ENCODE assay signal across 8 mouse cellular contexts in genomic region chr5:115118961-115119570, GRCm38 (mm10). TPM values are rescaled to one million over a fixed set of nuclear protein-coding genes. Genes with fewer than 3 reads are reported as not detected.
A peak's percentile ranks its signal among the peaks of the same experiment; 100 is the strongest.
DNase-seq lines count a peak whose midpoint lies in the region; ATAC-seq and TF ChIP-seq lines count a peak whose summit lies in the region.

Gene Acads, minus strand, starts transcription at chr5:115119346.

- peaks cover 48% of the 10 kb centered on the region for H3K36me3 ChIP-seq in heart, embryonic 10.5 days
- peaks cover 14% of the 10 kb centered on the region for H3K36me3 ChIP-seq in kidney, embryonic 14.5 days (ENCODE audit: control insufficient read depth, insufficient read depth, low read length)
- no peaks in the 10 kb centered on the region for H3K36me3 ChIP-seq in liver, embryonic 14.5 days (replicated peaks; ENCODE audit: control insufficient read depth, insufficient read depth, low read depth)
- H3K36me3 ChIP-seq in stomach, embryonic 16.5 days (ENCODE audit: control insufficient read depth, insufficient read depth, low read length), result peaks cover 10% of the 10 kb centered on the region

- DNase-seq in CD4-positive helper T cell, adult 2 months (ENCODE audit: low read depth, low spot score), result peak; percentile 88
- DNase-seq in adrenal gland, postnatal 4 days (ENCODE audit: low spot score in 2 of 2), result peak; percentile 69 to 76
- DNase-seq in heart, embryonic 10.5 days (ENCODE audit: low spot score), result peak; percentile 94
- peak; percentile 60 to 62 (median 61) for DNase-seq in liver, embryonic 14.5 days (ENCODE audit: low read depth in 3 of 3, low spot score in 3 of 3)
- peak; percentile 84 to 87 for DNase-seq in natural killer cell, adult 2 months (ENCODE audit: low spot score in 2 of 2)

- WGBS in heart, embryonic 10.5 days, result under 1% methylated on average over 39 of the region's 39 CpGs
- under 1% methylated on average over 39 of the region's 39 CpGs for WGBS in kidney, embryonic 14.5 days
- under 1% methylated on average over 39 of the region's 39 CpGs for WGBS in liver, embryonic 14.5 days (ENCODE audit: insufficient replicate concordance)
- under 1% methylated on average over 39 of the region's 39 CpGs for WGBS in stomach, embryonic 16.5 days

- peak within 1 kb of the TSS; percentile 73 for H3K4me2 ChIP-seq in kidney, embryonic 14.5 days (replicated peaks; ENCODE audit: low read depth, low read length)
- peak within 1 kb of the TSS; percentile 89 for H3K4me2 ChIP-seq in liver, embryonic 14.5 days (ENCODE audit: low read depth)
- H3K4me2 ChIP-seq in stomach, embryonic 16.5 days (ENCODE audit: low read depth, low read length), result peak within 1 kb of the TSS; percentile 81

- no peak for TF ChIP-seq CTCF in embryonic fibroblast, embryonic 13.5 days (IDR thresholded peaks at IDR 0.05; ENCODE audit: borderline replicate concordance, insufficient read depth, low read length)
- no peak for TF ChIP-seq CTCF in liver, embryonic 14.5 days (IDR thresholded peaks at IDR 0.05; ENCODE audit: low read depth)

- H3K9me3 ChIP-seq in heart, embryonic 10.5 days, result no peaks in the 10 kb centered on the region
- H3K9me3 ChIP-seq in kidney, embryonic 14.5 days (ENCODE audit: control insufficient read depth, low read length), result no peaks in the 10 kb centered on the region
- H3K9me3 ChIP-seq in liver, embryonic 14.5 days (ENCODE audit: control insufficient read depth, low read length), result no peaks in the 10 kb centered on the region
- no peaks in the 10 kb centered on the region for H3K9me3 ChIP-seq in stomach, embryonic 16.5 days (replicated peaks; ENCODE audit: control insufficient read depth, low read length)

- TF ChIP-seq EP300 in liver, embryonic 14.5 days (IDR thresholded peaks at IDR 0.05; ENCODE audit: low read depth), result no peak

- H3K4me1 ChIP-seq in embryonic fibroblast, embryonic 13.5 days (ENCODE audit: control insufficient read depth, insufficient read depth, low read length), result no peaks in the 10 kb centered on the region; the same call in 1 of the 2 replicates
- H3K4me1 ChIP-seq in heart, embryonic 10.5 days, result peaks cover 17% of the 10 kb centered on the region; the same call in 1 of the 2 replicates
- H3K4me1 ChIP-seq in kidney, embryonic 14.5 days (ENCODE audit: control insufficient read depth, insufficient read depth, low read length), result peaks cover 4% of the 10 kb centered on the region; the same call in 1 of the 2 replicates
- peaks cover 0 to 9% of the 10 kb centered on the region in 2 experiments for H3K4me1 ChIP-seq in liver, embryonic 14.5 days (replicated peaks; ENCODE audit: control insufficient read depth in 2 of 2, insufficient read depth in 2 of 2, low read length in 1 of 2)
- H3K4me1 ChIP-seq in stomach, embryonic 16.5 days (ENCODE audit: control insufficient read depth, insufficient read depth, low read length), result peaks cover 6% of the 10 kb centered on the region; the same call in 1 of the 2 replicates

- TF ChIP-seq POLR2A in embryonic fibroblast, embryonic 13.5 days (IDR thresholded peaks at IDR 0.05; ENCODE audit: low read depth, low read length), result peak; percentile 87

- ATAC-seq in kidney, embryonic 14.5 days (ENCODE audit: low FRiP score, low TSS enrichment), result peak; percentile 90
- ATAC-seq in liver, embryonic 14.5 days (ENCODE audit: insufficient read depth), result peak; percentile 87
- ATAC-seq in stomach, embryonic 16.5 days (ENCODE audit: insufficient read depth, low FRiP score), result peak; percentile 94

- peak within 1 kb of the TSS; percentile 22; the same call in 1 of the 2 replicates for H3K27ac ChIP-seq in embryonic fibroblast, embryonic 13.5 days (ENCODE audit: insufficient read depth, low read length)
- peak within 1 kb of the TSS; percentile 95 for H3K27ac ChIP-seq in heart, embryonic 10.5 days
- peak within 1 kb of the TSS; percentile 77 for H3K27ac ChIP-seq in kidney, embryonic 14.5 days (ENCODE audit: low read depth, low read length)
- H3K27ac ChIP-seq in liver, embryonic 14.5 days, result no peak within 1 kb of the TSS
- H3K27ac ChIP-seq in stomach, embryonic 16.5 days (ENCODE audit: low read length), result peak within 1 kb of the TSS; percentile 69

- H3K9ac ChIP-seq in kidney, embryonic 14.5 days (ENCODE audit: low read depth, low read length), result peak within 1 kb of the TSS; percentile 82
- peak within 1 kb of the TSS; percentile 65 for H3K9ac ChIP-seq in liver, embryonic 14.5 days (replicated peaks)
- peak within 1 kb of the TSS; percentile 89 for H3K9ac ChIP-seq in stomach, embryonic 16.5 days (ENCODE audit: low read length)

- peak within 1 kb of the TSS; percentile 96 for H3K4me3 ChIP-seq in embryonic fibroblast, embryonic 13.5 days (ENCODE audit: insufficient read depth, low read length)
- peak within 1 kb of the TSS; percentile 98 for H3K4me3 ChIP-seq in heart, embryonic 10.5 days
- H3K4me3 ChIP-seq in kidney, embryonic 14.5 days (ENCODE audit: low read length), result peak within 1 kb of the TSS; percentile 86
- H3K4me3 ChIP-seq in liver, embryonic 14.5 days (ENCODE audit: insufficient read depth in 1 of 2, low read depth in 2 of 2, low read length in 2 of 2), result peak within 1 kb of the TSS; percentile 55 to 67
- H3K4me3 ChIP-seq in stomach, embryonic 16.5 days (replicated peaks; ENCODE audit: low read length), result peak within 1 kb of the TSS; percentile 98

- H3K27me3 ChIP-seq in heart, embryonic 10.5 days (ENCODE audit: insufficient read depth, poor library complexity, severe bottlenecking), result no peaks in the 10 kb centered on the region
- no peaks in the 10 kb centered on the region for H3K27me3 ChIP-seq in kidney, embryonic 14.5 days (ENCODE audit: control insufficient read depth, insufficient read depth, low read length)
- no peaks in the 10 kb centered on the region for H3K27me3 ChIP-seq in liver, embryonic 14.5 days (ENCODE audit: control insufficient read depth, insufficient read depth, low read length)
- no peaks in the 10 kb centered on the region for H3K27me3 ChIP-seq in stomach, embryonic 16.5 days (ENCODE audit: control insufficient read depth, insufficient read depth, low read length)

RNA-seq across cellular contexts. Expression of gene Acads, which starts in this region (rescaled TPM):
- total RNA-seq in adrenal gland, postnatal 4 days (2021), result 100 to 1,000 TPM; 166 to 191 TPM
- 23.8 and 27.9 TPM in 2 replicates for polyA plus RNA-seq in embryonic fibroblast, embryonic 13.5 days (2011; ENCODE audit: insufficient read length, low read depth, missing spikeins)
- 107 and 138 TPM in 2 replicates for polyA plus RNA-seq in heart, embryonic 10.5 days (2016; fragmentation: Nextera tagmentation; extraction: Ambion mirVana)
- polyA plus RNA-seq in kidney, embryonic 14.5 days (2014; fragmentation: Nextera tagmentation; extraction: Ambion mirVana), result 54.2 and 68.5 TPM in 2 replicates
- polyA plus RNA-seq in liver, embryonic 14.5 days (2012; rRNA removed), result 26.0 and 26.4 TPM in 2 replicates
- polyA plus RNA-seq in liver, embryonic 14.5 days (2014; fragmentation: Nextera tagmentation; extraction: Ambion mirVana), result 21.2 and 22.9 TPM in 2 replicates
- polyA plus RNA-seq in stomach, embryonic 16.5 days (2015; fragmentation: Nextera tagmentation; extraction: Ambion mirVana), result 50.8 and 53.3 TPM in 2 replicates
